Mouse (Mus musculus) cerebellum, adult 2 months (tissue): ENCODE measurements around the gene Arhgap10. TPM values are rescaled to one million over a fixed set of nuclear protein-coding genes. Genes with fewer than 3 reads are reported as not detected.

Experiments
- DNase-seq, 2 experiments: peaks; one replicate each; pipeline ENCODE4 v3.0.0; 2021
- H3K27ac ChIP-seq: fragments of 200-500 bp; 2 replicates; pipeline ENCODE4 v1.5.1; 2012; ENCODE audit warnings: low read length, control low read depth, inconsistent platforms; ENCODE audit not compliant: insufficient read depth
- H3K27me3 ChIP-seq: fragments of 200-500 bp; 2 replicates; pipeline ENCODE4 v1.6.1; 2012; ENCODE audit warnings: inconsistent platforms, mild to moderate bottlenecking, low read length, moderate library complexity; ENCODE audit not compliant: control insufficient read depth, insufficient read depth
- H3K4me1 ChIP-seq: fragments of 200-500 bp; 2 replicates; pipeline ENCODE4 v1.6.1; 2011; ENCODE audit warnings: low read length; ENCODE audit not compliant: control insufficient read depth, insufficient read depth
- H3K4me3 ChIP-seq: fragments of 200-500 bp; replicated peaks from 2 replicates; pipeline ENCODE3; 2011; ENCODE audit warnings: mild to moderate bottlenecking, low read depth, low read length, control low read depth; ENCODE audit not compliant: insufficient read depth
- CTCF ChIP-seq: fragments of 200-500 bp; IDR thresholded peaks from 2 replicates; pipeline ENCODE4 v1.5.1; 2011; ENCODE audit warnings: low read depth, mild to moderate bottlenecking, control low read depth, low read length, moderate library complexity, borderline replicate concordance; ENCODE audit not compliant: insufficient read depth
- POLR2A ChIP-seq: fragments of 200-500 bp; IDR thresholded peaks from 2 replicates; pipeline ENCODE4 v1.6.1; 2011; ENCODE audit warnings: low read length, control low read depth, borderline replicate concordance; ENCODE audit not compliant: insufficient read depth
- WGBS: fragments of 180-500 bp; shearing (Covaris S2); methylation state at CpG from one replicate; pipeline ENCODE4 v1.1.7; 2018; 5-methylcytosine and 5-hydroxymethylcytosine counted together
- polyA plus RNA-seq: library from polyadenylated mRNA; depleted of rRNA; stranded (reverse); fragments of >200 nt; gene quantifications from 2 replicates; pipeline ENCODE4 v1.2.3, GENCODE M21; 2012

The Arhgap10 gene
- polyA plus RNA-seq, 1 experiment: 12.5 TPM

GRCm38 (mm10) chr8:77432726-77433125 lies 85.0 kb downstream of the Arhgap10 start:
- WGBS: 66% methylated on average over 10 of the region's 10 CpGs

GRCm38 (mm10) chr8:77428420-77428819 lies 89.3 kb downstream of the Arhgap10 start:
- WGBS: 79% methylated on average over 4 of the region's 4 CpGs
- Histone ChIP-seq H3K4me1 (peaks cover 5% of the 10 kb centered on the region; the same call in 1 of the 2 replicates), H3K4me3 (no peak overlapping the region), H3K27me3 (no peaks in the 10 kb centered on the region), H3K27ac (no peak overlapping the region)
- TF ChIP-seq CTCF (no peak), POLR2A (no peak)
- DNase-seq: no peak

More at GRCm38 (mm10) chr8:77432726-77433125, 85.0 kb downstream of the Arhgap10 start:
- no peak for DNase-seq
- TF ChIP-seq CTCF: no peak
- TF ChIP-seq POLR2A: no peak
- Histone ChIP-seq H3K4me1 (peaks cover 5% of the 10 kb centered on the region; the same call in 1 of the 2 replicates), H3K27ac (no peak overlapping the region), H3K27me3 (no peaks in the 10 kb centered on the region), H3K4me3 (no peak overlapping the region)

- Histone ChIP-seq H3K27me3 (no peaks in the 10 kb centered on the region), H3K4me1 (peaks cover 5% of the 10 kb centered on the region; the same call in 1 of the 2 replicates), H3K4me3 (no peak overlapping the region), H3K27ac (no peak overlapping the region)
- no peak for DNase-seq
- WGBS: 44% methylated on average over 6 of the region's 6 CpGs
- TF ChIP-seq CTCF (no peak), POLR2A (no peak)
Observed at GRCm38 (mm10) chr8:77428015-77428414, 89.7 kb downstream of the Arhgap10 start.

GRCm38 (mm10) chr8:77427438-77427837 lies 90.3 kb downstream of the Arhgap10 start:
- Histone ChIP-seq H3K4me3 (no peak overlapping the region), H3K27ac (no peak overlapping the region), H3K27me3 (no peaks in the 10 kb centered on the region), H3K4me1 (peaks cover 5% of the 10 kb centered on the region; the same call in 1 of the 2 replicates)
- TF ChIP-seq POLR2A: no peak
- no peak for TF ChIP-seq CTCF
- DNase-seq: no peak
- WGBS: 62% methylated on average over 9 of the region's 9 CpGs

GRCm38 (mm10) chr8:77423850-77424249 lies 93.9 kb downstream of the Arhgap10 start:
- Histone ChIP-seq H3K4me3 (no peak overlapping the region), H3K27ac (no peak overlapping the region), H3K4me1 (no peaks in the 10 kb centered on the region), H3K27me3 (no peaks in the 10 kb centered on the region)
- DNase-seq: no peak
- no peak for TF ChIP-seq POLR2A
- TF ChIP-seq CTCF: no peak
- WGBS: 86% methylated on average over 4 of the region's 6 CpGs

GRCm38 (mm10) chr8:77422632-77423252 lies 95.0 kb downstream of the Arhgap10 start:
- H3K4me3 ChIP-seq: no peak overlapping the region
- WGBS: 90% methylated on average over 15 of the region's 15 CpGs
- TF ChIP-seq CTCF: no peak
- TF ChIP-seq POLR2A: no peak

GRCm38 (mm10) chr8:77421596-77421995 lies 96.2 kb downstream of the Arhgap10 start:
- 75% methylated on average over 13 of the region's 13 CpGs for WGBS
- TF ChIP-seq CTCF: no peak
- no peak for TF ChIP-seq POLR2A
- no peak for DNase-seq
- Histone ChIP-seq H3K27me3 (no peaks in the 10 kb centered on the region), H3K4me1 (no peaks in the 10 kb centered on the region), H3K27ac (no peak overlapping the region), H3K4me3 (no peak overlapping the region)

More at GRCm38 (mm10) chr8:77422632-77423252, 95.0 kb downstream of the Arhgap10 start:
- Histone ChIP-seq H3K27me3 (no peaks in the 10 kb centered on the region), H3K27ac (no peak overlapping the region), H3K4me1 (no peaks in the 10 kb centered on the region)
- no peak for DNase-seq

- Histone ChIP-seq H3K27ac (no peak overlapping the region), H3K27me3 (no peaks in the 10 kb centered on the region), H3K4me3 (no peak overlapping the region), H3K4me1 (no peaks in the 10 kb centered on the region)
- peak; percentile 61; the same call in 1 of the 2 replicates for TF ChIP-seq CTCF
- TF ChIP-seq POLR2A: no peak
- 41% methylated on average over 4 of the region's 4 CpGs for WGBS
- peak; percentile 56 to 72 for DNase-seq
Observed at GRCm38 (mm10) chr8:77419731-77420130, 98.0 kb downstream of the Arhgap10 start.
